Mouse (Mus musculus) lung, postnatal 0 days (tissue): ENCODE results near the gene Kif1bp.
A peak's percentile ranks its signal among the peaks of the same experiment; 100 is the strongest.

Source experiments
- CTCF ChIP-seq: IDR thresholded peaks from 2 replicates; pipeline ENCODE4 v1.5.1; 2016; ENCODE audit warnings: antibody characterized with exemption, mild to moderate bottlenecking
- EP300 ChIP-seq: IDR thresholded peaks from 2 replicates; pipeline ENCODE4 v1.6.1; 2016; ENCODE audit warnings: antibody characterized with exemption, mild to moderate bottlenecking, control low read depth

DNA sequence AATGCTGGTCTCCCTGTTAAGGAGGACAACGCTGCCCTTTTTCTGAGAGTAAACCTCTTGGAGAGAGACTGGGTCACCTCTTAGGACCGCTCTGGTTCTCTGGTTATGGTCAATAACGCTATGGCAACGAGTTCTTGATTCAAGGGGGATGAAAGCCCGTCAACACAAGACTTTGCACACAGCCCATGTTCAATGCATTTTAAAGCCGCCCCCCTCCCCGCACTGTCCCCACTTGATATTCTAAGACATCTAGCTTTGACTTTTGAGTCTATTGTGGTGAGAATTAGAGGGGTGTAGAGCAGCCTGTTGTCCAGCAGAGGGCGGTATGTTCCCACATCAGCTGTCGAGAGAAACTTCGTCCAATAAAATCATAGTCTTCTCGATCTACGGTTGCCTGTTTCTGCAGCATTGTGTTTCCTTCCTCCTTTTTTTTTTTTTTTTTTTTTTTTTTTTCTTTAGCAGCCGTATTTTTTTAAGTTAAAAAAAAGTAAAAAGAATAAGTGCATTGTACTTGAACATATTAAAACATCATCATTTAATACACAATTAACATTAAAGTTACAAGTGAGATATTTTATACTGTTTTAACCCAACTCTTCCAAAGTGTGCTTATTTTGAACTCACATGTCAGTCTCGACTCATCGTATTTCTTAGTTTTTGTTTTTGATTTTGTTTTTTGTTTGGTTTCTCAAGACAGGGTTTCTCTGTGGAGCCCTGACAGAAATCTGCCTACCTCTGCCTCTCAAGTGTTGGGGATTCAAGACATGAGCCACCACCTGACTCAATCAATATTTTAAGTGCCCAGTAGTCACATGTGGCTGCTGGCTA is 78.0 kb downstream of the Kif1bp start:
- TF ChIP-seq CTCF (peak; percentile 92), EP300 (no peak)
